Mouse (Mus musculus) stomach, embryonic 14.5 days (tissue): ENCODE data around the gene Pycr1. TPM values are rescaled to one million over a fixed set of nuclear protein-coding genes. Genes with fewer than 3 reads are reported as not detected.

ENCODE experiments used
- ATAC-seq: fragments of 200-750 bp; cut with Nextera tagmentation; 2 replicates; pipeline ENCODE4 v1.8.0; 2017; ENCODE audit warnings: low read depth, moderate TSS enrichment; ENCODE audit not compliant: insufficient number of reproducible peaks, insufficient read depth, low FRiP score
- H3K27ac ChIP-seq: fragments of 300-500 bp; sonication (generic); 2 replicates; pipeline ENCODE4 v1.5.1; 2014; ENCODE audit warnings: mild to moderate bottlenecking, low read length, moderate library complexity, mixed read lengths
- H3K27me3 ChIP-seq: fragments of 300-500 bp; sonication (generic); 2 replicates; pipeline ENCODE4 v1.6.1; 2014; ENCODE audit warnings: low read length, control low read depth, mixed read lengths; ENCODE audit not compliant: control insufficient read depth, insufficient read depth
- H3K36me3 ChIP-seq: fragments of 300-500 bp; sonication (generic); 2 replicates; pipeline ENCODE4 v1.6.1; 2014; ENCODE audit warnings: mild to moderate bottlenecking, control low read depth, low read length, moderate library complexity, mixed read lengths; ENCODE audit not compliant: control insufficient read depth, insufficient read depth
- H3K4me1 ChIP-seq: fragments of 300-500 bp; sonication (generic); 2 replicates; pipeline ENCODE4 v1.6.1; 2014; ENCODE audit warnings: low read length, control low read depth, mixed read lengths; ENCODE audit not compliant: control insufficient read depth, insufficient read depth
- H3K4me2 ChIP-seq: fragments of 300-500 bp; sonication (generic); replicated peaks from 2 replicates; pipeline ENCODE4 v1.6.1; 2014; ENCODE audit warnings: low read depth, low read length, control low read depth
- H3K4me3 ChIP-seq: fragments of 300-500 bp; sonication (generic); 2 replicates; pipeline ENCODE4 v1.5.1; 2014; ENCODE audit warnings: low read depth, low read length, control low read depth
- H3K9ac ChIP-seq: fragments of 300-500 bp; sonication (generic); replicated peaks from 2 replicates; pipeline ENCODE4 v1.6.1; 2014; ENCODE audit warnings: low read depth, mild to moderate bottlenecking, control low read depth, low read length, moderate library complexity, mixed read lengths
- H3K9me3 ChIP-seq: fragments of 300-500 bp; sonication (generic); 2 replicates; pipeline ENCODE4 v1.6.1; 2016; ENCODE audit warnings: low read depth, low read length, control low read depth; ENCODE audit not compliant: control insufficient read depth
- WGBS: fragments of 180-500 bp; shearing (Covaris S2); extraction: QIAGEN DNeasy Blood & Tissue Kit; methylation state at CpG from one replicate; pipeline ENCODE4 v1.1.7; 2014; 5-methylcytosine and 5-hydroxymethylcytosine counted together
- polyA plus RNA-seq: library from polyadenylated mRNA; unstranded; fragments of >200 nt; fragmentation: Nextera tagmentation; extraction: Ambion mirVana; gene quantifications from 2 replicates; pipeline ENCODE4 v1.2.1, GENCODE M21; 2014

The Pycr1 gene
- polyA plus RNA-seq, 1 experiment from 2014 or later: 28.1 TPM

DNA sequence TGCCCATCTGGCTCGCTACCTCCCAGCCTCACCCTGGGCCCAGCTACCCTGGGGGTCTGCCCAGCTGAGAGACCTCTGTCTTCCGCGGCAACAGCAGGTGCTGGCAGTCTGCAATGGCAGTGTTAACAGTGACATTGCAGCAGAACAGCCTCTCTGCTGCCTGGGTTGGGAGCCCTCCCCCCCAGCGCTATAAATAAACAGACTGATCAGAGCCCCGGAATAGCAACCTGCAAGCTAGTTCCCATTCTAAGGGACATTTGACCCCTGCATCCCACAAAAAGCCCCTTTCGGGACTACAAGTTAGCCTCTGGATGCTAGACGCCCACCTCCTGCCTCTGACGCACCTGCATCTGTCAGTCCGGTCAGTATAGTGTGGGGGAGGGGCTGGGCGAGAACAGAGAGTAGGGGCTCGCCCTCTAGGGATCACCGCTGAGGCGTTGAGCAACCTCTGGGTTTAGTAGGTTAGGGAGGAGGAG is 4.5 kb upstream of the Pycr1 start, which contains the start of gene Myadml2:
TSS of gene Myadml2 (minus strand) at position 158 of the 476 bp plus-strand sequence.
- Histone ChIP-seq H3K9me3 (no peaks in the 10 kb centered on the region), H3K4me3 (no peak within 1 kb of the TSS; the same call in 1 of the 2 replicates), H3K27ac (no peak within 1 kb of the TSS), H3K36me3 (no peaks in the 10 kb centered on the region), H3K9ac (no peak within 1 kb of the TSS), H3K27me3 (no peaks in the 10 kb centered on the region), H3K4me2 (peak within 1 kb of the TSS; percentile 27), H3K4me1 (peaks cover 10% of the 10 kb centered on the region; the same call in 1 of the 2 replicates)
- WGBS: 5% methylated on average over 13 of the region's 13 CpGs
- ATAC-seq: no peak

DNA sequence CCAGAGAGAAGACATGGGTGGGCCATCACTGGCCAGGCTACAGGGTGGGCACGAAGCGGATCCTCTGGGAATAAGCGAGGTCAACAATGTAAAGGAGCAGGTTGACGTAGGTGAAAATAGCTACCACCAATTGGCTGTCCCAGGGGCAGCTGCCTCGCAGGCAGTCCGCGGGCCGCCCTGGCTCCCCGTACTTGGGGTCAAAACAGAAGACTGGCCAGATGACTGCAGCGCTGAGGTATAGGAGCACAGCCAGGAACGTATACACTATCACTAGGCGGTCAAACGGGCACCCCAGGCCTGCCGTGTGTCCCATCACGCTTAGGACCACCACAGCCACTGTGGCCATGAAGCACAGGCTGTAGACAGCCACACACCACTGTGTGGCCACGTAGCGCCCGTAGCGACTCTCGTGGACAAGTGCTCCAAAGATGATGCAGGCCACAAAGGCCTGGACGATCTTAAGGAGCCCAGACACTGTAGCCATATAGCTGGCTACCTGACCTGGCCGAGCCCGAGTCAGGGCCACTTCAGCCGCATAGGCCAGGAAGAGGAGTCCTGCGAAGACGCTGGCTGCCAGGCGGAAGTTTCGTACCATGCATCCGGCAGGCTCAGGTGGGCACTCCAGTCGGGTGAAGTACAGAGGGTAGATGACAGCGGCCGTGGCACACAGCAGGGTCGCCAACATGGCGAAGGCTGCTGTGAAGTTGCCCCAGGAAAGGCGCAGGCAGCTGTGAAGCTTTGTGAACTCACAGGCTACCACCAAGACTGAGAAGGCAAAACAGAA is 3.7 kb upstream of the Pycr1 start:
- no peak overlapping the region for H3K27ac ChIP-seq
- no peaks in the 10 kb centered on the region for H3K36me3 ChIP-seq
- no peak overlapping the region for H3K9ac ChIP-seq
- no peaks in the 10 kb centered on the region for H3K27me3 ChIP-seq
- no peak overlapping the region for H3K4me3 ChIP-seq
- ATAC-seq: no peak
- 77% methylated on average over 35 of the region's 35 CpGs for WGBS
- peaks cover 18% of the 10 kb centered on the region for H3K4me1 ChIP-seq
- H3K9me3 ChIP-seq: no peaks in the 10 kb centered on the region
- peak overlapping the region; percentile 27; the same call in 1 of the 2 replicates for H3K4me2 ChIP-seq

DNA sequence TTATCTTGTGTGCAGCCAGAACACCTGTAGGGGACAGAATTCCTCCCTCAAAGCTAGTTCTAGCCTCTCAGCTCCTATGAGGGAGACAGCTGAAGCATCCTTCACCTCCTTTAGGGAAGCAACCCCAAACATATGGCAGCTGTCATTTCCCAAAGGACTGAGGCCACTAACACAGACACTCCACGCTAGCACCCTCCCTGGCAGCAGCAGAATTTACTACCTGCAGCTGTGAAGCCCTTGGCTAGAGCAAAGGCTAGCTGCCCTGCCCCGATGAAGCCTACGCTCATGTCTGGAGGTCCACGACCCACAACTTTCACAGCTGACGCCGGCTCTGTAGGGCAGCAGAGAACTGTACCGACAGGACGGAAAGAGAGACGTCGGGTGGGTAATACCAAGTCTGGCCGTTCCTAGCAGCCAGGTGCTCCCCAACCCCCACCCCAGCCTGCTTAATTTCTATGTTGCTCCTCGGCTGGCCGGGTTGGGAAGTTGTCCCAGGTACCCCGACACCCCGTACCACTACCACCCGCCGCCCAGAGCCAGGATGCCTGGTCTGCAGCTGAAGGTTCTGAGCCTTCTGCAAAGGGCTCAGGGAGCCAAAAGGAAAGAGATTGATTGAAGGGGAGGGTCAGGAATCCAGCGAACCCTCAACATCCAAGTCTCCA is 499 bp downstream of the Pycr1 start:
- peak; percentile 35 for ATAC-seq
- Histone ChIP-seq H3K9ac (peak overlapping the region; percentile 63), H3K27ac (peak overlapping the region; percentile 27; the same call in 1 of the 2 replicates), H3K27me3 (no peaks in the 10 kb centered on the region), H3K4me3 (peak overlapping the region; percentile 43), H3K4me1 (peaks cover 17% of the 10 kb centered on the region), H3K4me2 (peak overlapping the region; percentile 94), H3K36me3 (no peaks in the 10 kb centered on the region), H3K9me3 (no peaks in the 10 kb centered on the region)
- WGBS: under 1% methylated on average over 18 of the region's 18 CpGs

DNA sequence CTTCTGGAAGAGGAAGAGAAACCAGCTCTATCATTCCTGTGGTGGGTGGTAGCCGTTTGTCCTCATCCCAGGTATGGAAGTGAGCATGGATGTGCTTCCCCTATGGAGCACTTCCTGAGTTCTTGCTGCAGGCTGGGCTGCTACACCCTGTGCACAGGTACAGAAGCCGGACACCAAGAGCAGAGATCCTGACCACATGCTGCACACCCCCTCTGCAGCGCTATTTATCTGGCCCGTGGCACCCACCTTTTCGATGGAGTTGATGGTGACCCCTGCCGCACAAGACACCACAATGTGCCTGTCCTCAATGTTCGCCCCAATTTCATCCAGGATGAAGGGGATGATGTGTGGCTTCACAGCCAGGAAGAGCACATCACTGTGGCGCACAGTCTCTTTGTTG is 1.7 kb downstream of the Pycr1 start:
- H3K4me2 ChIP-seq: no peak overlapping the region; the same call in 1 of the 2 replicates
- no peaks in the 10 kb centered on the region for H3K27me3 ChIP-seq
- no peak overlapping the region for H3K4me3 ChIP-seq
- WGBS: 81% methylated on average over 8 of the region's 8 CpGs
- H3K4me1 ChIP-seq: peaks cover 13% of the 10 kb centered on the region
- ATAC-seq: no peak
- H3K9ac ChIP-seq: no peak overlapping the region
- no peaks in the 10 kb centered on the region for H3K9me3 ChIP-seq
- H3K27ac ChIP-seq: no peak overlapping the region
- H3K36me3 ChIP-seq: no peaks in the 10 kb centered on the region

DNA sequence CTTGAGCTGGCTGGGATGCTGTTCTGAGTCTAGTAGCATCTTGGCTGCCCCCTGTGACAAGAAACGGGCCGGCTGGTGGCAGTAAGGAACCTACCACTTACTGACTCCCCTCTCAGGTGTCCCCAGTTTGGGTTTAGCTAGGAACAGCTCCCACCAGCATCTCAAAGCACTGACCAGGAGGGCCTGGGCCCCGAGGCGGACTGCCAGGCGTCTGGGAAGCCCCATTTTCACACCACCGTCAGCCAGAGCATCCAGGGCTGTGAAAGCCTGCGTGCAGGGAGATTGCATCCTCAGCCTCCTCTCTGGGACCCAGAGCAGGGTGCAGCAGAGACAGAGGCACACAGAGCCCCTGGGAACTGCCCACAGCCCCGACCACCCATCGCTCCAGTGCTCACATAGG is 2.3 kb downstream of the Pycr1 start:
- H3K4me2 ChIP-seq: no peak overlapping the region
- H3K36me3 ChIP-seq: no peaks in the 10 kb centered on the region
- H3K27me3 ChIP-seq: no peaks in the 10 kb centered on the region
- H3K4me3 ChIP-seq: no peak overlapping the region
- no peak overlapping the region for H3K9ac ChIP-seq
- H3K9me3 ChIP-seq: no peaks in the 10 kb centered on the region
- peaks cover 13% of the 10 kb centered on the region for H3K4me1 ChIP-seq
- no peak overlapping the region for H3K27ac ChIP-seq
- 58% methylated on average over 9 of the region's 9 CpGs for WGBS
- ATAC-seq: no peak

DNA sequence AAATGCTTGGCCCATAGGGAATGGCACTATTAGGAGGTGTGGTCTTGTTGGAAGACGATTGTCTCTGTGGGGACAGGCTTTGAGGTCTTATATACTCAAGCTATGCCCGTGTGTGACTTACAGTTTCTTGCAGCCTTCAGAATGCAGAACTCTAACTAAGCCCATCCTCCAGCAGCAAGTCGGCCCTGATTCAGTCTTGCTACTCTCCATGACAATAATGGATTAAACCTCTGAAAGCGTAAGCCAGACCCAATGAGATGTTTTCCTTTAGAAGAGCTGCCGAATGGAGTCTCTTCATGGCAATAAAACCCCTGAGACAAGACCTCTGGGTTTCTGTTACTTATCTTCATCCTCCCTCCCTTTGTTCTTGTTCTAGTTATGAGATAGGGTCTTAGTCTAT is 8.8 kb downstream of the Pycr1 start:
- no peak for ATAC-seq
- WGBS: 85% methylated on average over 5 of the region's 5 CpGs
- no peaks in the 10 kb centered on the region for H3K9me3 ChIP-seq
- no peaks in the 10 kb centered on the region for H3K36me3 ChIP-seq
- no peak overlapping the region for H3K27ac ChIP-seq
- no peaks in the 10 kb centered on the region for H3K27me3 ChIP-seq
- peaks cover 27% of the 10 kb centered on the region for H3K4me1 ChIP-seq
- no peak overlapping the region for H3K4me3 ChIP-seq
- H3K9ac ChIP-seq: no peak overlapping the region
- H3K4me2 ChIP-seq: no peak overlapping the region

DNA sequence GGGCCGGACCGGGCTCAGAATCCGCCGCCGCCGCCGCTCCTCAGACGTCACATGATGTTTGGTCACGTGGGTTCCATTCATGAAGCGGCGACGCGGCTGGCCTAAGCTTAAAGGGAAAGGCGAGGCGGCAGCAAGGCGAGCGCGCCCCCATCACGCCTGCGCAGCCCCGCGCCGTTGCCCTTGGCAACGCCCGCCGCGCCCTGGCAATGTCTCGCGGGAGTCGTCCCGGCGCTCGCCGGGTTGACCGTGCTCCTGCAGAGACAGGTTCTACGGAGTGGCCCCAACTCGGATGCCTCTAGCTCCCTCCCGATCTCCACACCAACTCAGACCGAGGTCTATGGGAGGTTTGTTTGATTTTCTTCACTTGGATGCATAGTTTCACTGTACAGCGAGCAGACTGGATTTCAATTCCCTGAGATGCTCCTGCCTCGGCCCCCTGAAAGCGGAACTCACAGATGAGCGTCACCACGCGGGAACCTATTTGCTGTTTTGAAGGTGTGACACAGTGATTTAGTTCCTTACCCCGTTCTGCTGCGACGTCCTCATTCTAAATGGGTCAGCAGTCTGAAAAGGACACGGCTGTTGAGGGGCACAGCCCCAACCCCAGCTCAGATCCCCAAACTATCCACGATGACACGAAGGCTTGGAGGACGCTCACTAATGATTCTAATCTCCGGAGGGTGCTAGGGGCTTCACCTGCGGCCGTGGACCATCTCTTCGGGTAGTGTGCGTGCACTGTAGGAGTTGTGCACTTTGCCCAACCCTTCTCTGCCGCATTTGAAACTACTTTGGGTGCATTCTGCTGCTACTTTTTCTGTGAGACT is 9.8 kb downstream of the Pycr1 start, which contains the start of gene Mafg:
TSS of gene Mafg (minus strand) at position 81 of the 824 bp plus-strand sequence.
- WGBS: 12% methylated on average over 58 of the region's 58 CpGs
- peak; percentile 85 for ATAC-seq
- no peaks in the 10 kb centered on the region for H3K27me3 ChIP-seq

More for the DNA sequence above, 9.8 kb downstream of the Pycr1 start, which contains the start of gene Mafg:
- Histone ChIP-seq H3K9me3 (no peaks in the 10 kb centered on the region), H3K4me2 (peak within 1 kb of the TSS; percentile 81), H3K36me3 (peaks cover 8% of the 10 kb centered on the region; the same call in 1 of the 2 replicates), H3K9ac (peak within 1 kb of the TSS; percentile 92), H3K4me1 (peaks cover 30% of the 10 kb centered on the region), H3K27ac (peak within 1 kb of the TSS; percentile 86), H3K4me3 (peak within 1 kb of the TSS; percentile 92)
